Mouse (Mus musculus): ENCODE measurements at regions not wholly inside any gene's neighbourhood (a gene's known extent, or its start where the extent isn't known, plus 50 kb on each side); places are given as distances from the start of the nearest gene placed in this dataset.

DNA sequence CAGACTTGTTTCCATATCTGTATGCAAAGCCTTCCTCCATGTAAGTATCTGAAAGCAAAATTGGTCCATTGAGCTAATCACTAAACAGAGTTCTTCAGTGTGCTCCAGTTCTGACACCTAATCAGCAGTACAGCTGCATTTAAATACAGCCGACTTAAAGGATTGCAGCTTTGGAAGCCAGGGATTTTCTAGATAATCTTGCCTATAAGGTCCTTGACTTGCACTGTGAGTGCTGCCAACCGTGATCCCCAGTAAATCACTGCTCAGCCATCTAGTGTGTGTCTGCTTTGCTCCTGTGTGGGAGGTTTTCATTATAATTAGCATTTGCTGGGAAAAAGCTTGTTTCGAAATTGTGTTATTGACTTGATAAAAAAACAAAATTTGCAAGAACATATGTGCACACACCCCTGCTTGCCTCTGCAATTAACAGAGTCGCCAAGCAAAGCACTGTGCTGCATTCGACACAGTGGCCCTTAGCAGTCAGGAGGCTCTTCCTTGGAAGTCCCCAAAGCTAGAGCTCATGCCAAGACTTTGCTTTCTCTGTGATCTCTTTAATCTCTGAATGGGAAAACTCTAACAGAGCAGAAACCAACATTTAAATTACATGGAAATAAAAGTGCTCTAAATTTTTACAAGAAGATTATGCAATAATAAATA is 150.0 kb upstream of the Nabp1 start:
- no peak for TF ChIP-seq POLR2A (IDR thresholded peaks at IDR 0.05; ENCODE audit: insufficient read depth, low read length)
- Histone ChIP-seq H3K4me3 (ENCODE audit: low read depth, low read length) (no peak overlapping the region), H3K27ac (ENCODE audit: insufficient read depth, low read length) (no peak overlapping the region), H3K36me3 (ENCODE audit: control insufficient read depth, insufficient read depth, low read length, poor library complexity, severe bottlenecking) (no peaks in the 10 kb centered on the region), H3K4me1 (ENCODE audit: control insufficient read depth, insufficient read depth, low read length) (peaks cover 1% of the 10 kb centered on the region), H3K27me3 (ENCODE audit: control insufficient read depth, insufficient read depth, low read length, poor library complexity, severe bottlenecking) (no peaks in the 10 kb centered on the region), H3K9me3 (replicated peaks; ENCODE audit: control insufficient read depth, insufficient read depth, low read length, poor library complexity, severe bottlenecking) (no peaks in the 10 kb centered on the region), H3K9ac (ENCODE audit: low read depth, poor library complexity, severe bottlenecking) (no peak overlapping the region)

- no peak overlapping the region for H3K9ac ChIP-seq (ENCODE audit: low read depth, poor library complexity, severe bottlenecking)
- no peak overlapping the region for H3K27ac ChIP-seq (ENCODE audit: insufficient read depth, low read length)
- no peaks in the 10 kb centered on the region for H3K27me3 ChIP-seq (ENCODE audit: control insufficient read depth, insufficient read depth, low read length, poor library complexity, severe bottlenecking)
- peaks cover 1% of the 10 kb centered on the region for H3K4me1 ChIP-seq (ENCODE audit: control insufficient read depth, insufficient read depth, low read length)
- H3K4me3 ChIP-seq (ENCODE audit: low read depth, low read length), result no peak overlapping the region
- H3K36me3 ChIP-seq (ENCODE audit: control insufficient read depth, insufficient read depth, low read length, poor library complexity, severe bottlenecking), result no peaks in the 10 kb centered on the region
- TF ChIP-seq POLR2A (IDR thresholded peaks at IDR 0.05; ENCODE audit: insufficient read depth, low read length) (no peak), EP300 (IDR thresholded peaks at IDR 0.05; ENCODE audit: insufficient read depth, low read depth, low read length) (no peak), CTCF (IDR thresholded peaks at IDR 0.05; ENCODE audit: low read depth, low read length) (no peak)
- no peaks in the 10 kb centered on the region for H3K9me3 ChIP-seq (replicated peaks; ENCODE audit: control insufficient read depth, insufficient read depth, low read length, poor library complexity, severe bottlenecking)
Measured at GRCm38 (mm10) chr1:51626303-51626702, 148.1 kb upstream of the Nabp1 start.

- TF ChIP-seq CTCF (IDR thresholded peaks at IDR 0.05; ENCODE audit: low read depth, low read length), result no peak
- no peak for TF ChIP-seq EP300 (IDR thresholded peaks at IDR 0.05; ENCODE audit: insufficient read depth, low read depth, low read length)
- TF ChIP-seq POLR2A (IDR thresholded peaks at IDR 0.05; ENCODE audit: insufficient read depth, low read length), result no peak
- Histone ChIP-seq H3K36me3 (ENCODE audit: control insufficient read depth, insufficient read depth, low read length, poor library complexity, severe bottlenecking) (no peaks in the 10 kb centered on the region), H3K9ac (ENCODE audit: low read depth, poor library complexity, severe bottlenecking) (peak overlapping the region; percentile 5; the same call in 1 of the 2 replicates), H3K27ac (ENCODE audit: insufficient read depth, low read length) (peak overlapping the region; percentile 86), H3K4me1 (ENCODE audit: control insufficient read depth, insufficient read depth, low read length) (peaks cover 1% of the 10 kb centered on the region), H3K27me3 (ENCODE audit: control insufficient read depth, insufficient read depth, low read length, poor library complexity, severe bottlenecking) (no peaks in the 10 kb centered on the region), H3K4me3 (ENCODE audit: low read depth, low read length) (peak overlapping the region; percentile 20), H3K9me3 (replicated peaks; ENCODE audit: control insufficient read depth, insufficient read depth, low read length, poor library complexity, severe bottlenecking) (no peaks in the 10 kb centered on the region)
Measured at GRCm38 (mm10) chr1:51625079-51625478, 146.9 kb upstream of the Nabp1 start.

DNA sequence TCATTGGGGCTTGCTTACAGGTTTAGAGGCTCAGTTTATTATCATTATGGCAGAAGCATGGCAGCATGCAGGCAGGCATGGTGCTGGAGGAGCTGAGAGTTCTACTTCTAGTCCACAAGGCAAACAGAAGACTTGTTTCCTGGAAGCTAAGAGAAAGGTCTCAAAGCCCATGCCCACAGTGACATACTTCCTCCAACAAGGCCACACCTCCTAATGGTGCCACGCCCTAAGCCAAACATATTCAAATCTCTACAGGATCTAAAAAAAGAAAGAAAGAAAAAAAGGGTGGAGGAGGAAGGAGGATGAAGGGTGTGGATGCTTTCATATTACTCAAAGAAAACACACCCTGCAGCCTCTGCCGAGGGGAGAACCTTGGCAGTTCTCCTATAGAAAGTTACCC is 146.3 kb upstream of the Nabp1 start:
- H3K9ac ChIP-seq (ENCODE audit: low read depth, poor library complexity, severe bottlenecking), result peak overlapping the region; percentile 54
- TF ChIP-seq EP300 (IDR thresholded peaks at IDR 0.05; ENCODE audit: insufficient read depth, low read depth, low read length), result 0 out of 2 replicates have a peak, but pooled peaks have one; percentile 6
- no peak for TF ChIP-seq POLR2A (IDR thresholded peaks at IDR 0.05; ENCODE audit: insufficient read depth, low read length)
- no peak for TF ChIP-seq CTCF (IDR thresholded peaks at IDR 0.05; ENCODE audit: low read depth, low read length)
- H3K4me3 ChIP-seq (ENCODE audit: low read depth, low read length), result peak overlapping the region; percentile 73

GRCm38 (mm10) chr1:51622986-51623385 is 144.8 kb upstream of the Nabp1 start:
- TF ChIP-seq CTCF (IDR thresholded peaks at IDR 0.05; ENCODE audit: low read depth, low read length) (no peak), POLR2A (IDR thresholded peaks at IDR 0.05; ENCODE audit: insufficient read depth, low read length) (no peak), EP300 (IDR thresholded peaks at IDR 0.05; ENCODE audit: insufficient read depth, low read depth, low read length) (no peak)
- no peak overlapping the region for H3K4me3 ChIP-seq (ENCODE audit: low read depth, low read length)
- H3K4me1 ChIP-seq (ENCODE audit: control insufficient read depth, insufficient read depth, low read length), result peaks cover 1% of the 10 kb centered on the region
- no peaks in the 10 kb centered on the region for H3K36me3 ChIP-seq (ENCODE audit: control insufficient read depth, insufficient read depth, low read length, poor library complexity, severe bottlenecking)
- H3K9me3 ChIP-seq (replicated peaks; ENCODE audit: control insufficient read depth, insufficient read depth, low read length, poor library complexity, severe bottlenecking), result no peaks in the 10 kb centered on the region
- H3K27me3 ChIP-seq (ENCODE audit: control insufficient read depth, insufficient read depth, low read length, poor library complexity, severe bottlenecking), result no peaks in the 10 kb centered on the region
- no peak overlapping the region for H3K9ac ChIP-seq (ENCODE audit: low read depth, poor library complexity, severe bottlenecking)
- no peak overlapping the region for H3K27ac ChIP-seq (ENCODE audit: insufficient read depth, low read length)

More for the DNA sequence above, 146.3 kb upstream of the Nabp1 start:
- Histone ChIP-seq H3K4me1 (ENCODE audit: control insufficient read depth, insufficient read depth, low read length) (peaks cover 1% of the 10 kb centered on the region), H3K36me3 (ENCODE audit: control insufficient read depth, insufficient read depth, low read length, poor library complexity, severe bottlenecking) (no peaks in the 10 kb centered on the region), H3K9me3 (replicated peaks; ENCODE audit: control insufficient read depth, insufficient read depth, low read length, poor library complexity, severe bottlenecking) (no peaks in the 10 kb centered on the region), H3K27ac (ENCODE audit: insufficient read depth, low read length) (peak overlapping the region; percentile 93), H3K27me3 (ENCODE audit: control insufficient read depth, insufficient read depth, low read length, poor library complexity, severe bottlenecking) (no peaks in the 10 kb centered on the region)

DNA sequence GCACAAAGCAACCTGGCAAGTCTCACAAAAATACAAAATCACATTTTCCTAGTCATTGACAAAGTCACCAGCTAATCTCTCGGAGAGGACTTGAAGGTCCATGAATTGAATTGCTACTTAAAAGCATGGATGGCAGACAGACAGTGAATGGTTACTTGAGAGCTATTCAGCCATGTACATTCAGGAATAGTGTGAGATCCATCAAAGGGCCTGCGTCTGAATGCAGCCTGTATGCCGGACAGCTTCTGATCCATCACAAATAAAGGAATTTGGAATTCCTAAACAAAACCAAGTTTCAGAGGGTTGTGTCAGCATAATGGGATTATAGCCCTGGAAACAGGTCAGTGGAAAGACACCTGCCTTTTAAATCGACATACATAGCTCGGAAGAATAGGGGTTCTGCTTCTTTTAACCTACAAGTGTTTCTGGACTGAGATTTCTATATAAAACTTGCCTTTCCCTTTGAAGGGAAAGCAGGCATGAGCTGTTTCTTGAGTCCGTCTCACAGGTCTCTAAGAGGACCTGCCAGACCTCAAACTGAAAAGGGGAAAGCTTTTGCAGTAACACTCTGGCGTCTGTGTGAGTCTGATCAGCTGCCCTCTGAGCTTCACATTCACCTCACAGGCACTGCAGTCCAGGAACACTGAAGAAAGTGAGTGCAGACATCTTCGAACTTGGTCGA is 144.1 kb upstream of the Nabp1 start:
- H3K4me1 ChIP-seq (ENCODE audit: control insufficient read depth, insufficient read depth, low read length), result peaks cover 1% of the 10 kb centered on the region
- TF ChIP-seq CTCF (IDR thresholded peaks at IDR 0.05; ENCODE audit: low read depth, low read length) (no peak), EP300 (IDR thresholded peaks at IDR 0.05; ENCODE audit: insufficient read depth, low read depth, low read length) (no peak), POLR2A (IDR thresholded peaks at IDR 0.05; ENCODE audit: insufficient read depth, low read length) (no peak)
- H3K4me3 ChIP-seq (ENCODE audit: low read depth, low read length), result no peak overlapping the region
- H3K9ac ChIP-seq (ENCODE audit: low read depth, poor library complexity, severe bottlenecking), result no peak overlapping the region
- H3K9me3 ChIP-seq (replicated peaks; ENCODE audit: control insufficient read depth, insufficient read depth, low read length, poor library complexity, severe bottlenecking), result no peaks in the 10 kb centered on the region
- no peaks in the 10 kb centered on the region for H3K27me3 ChIP-seq (ENCODE audit: control insufficient read depth, insufficient read depth, low read length, poor library complexity, severe bottlenecking)
- no peak overlapping the region for H3K27ac ChIP-seq (ENCODE audit: insufficient read depth, low read length)
- no peaks in the 10 kb centered on the region for H3K36me3 ChIP-seq (ENCODE audit: control insufficient read depth, insufficient read depth, low read length, poor library complexity, severe bottlenecking)

All from ES-Bruce4 (cell line).